In genomic region chr17:70397708-70398107, GRCm38 (mm10) we compare ENCODE assay signal across 17 mouse cellular contexts.
DNase-seq lines count a peak whose midpoint lies in the region; ATAC-seq and TF ChIP-seq lines count a peak whose summit lies in the region.
"Had no signal": no experiment of that assay in that cellular context is flagged by ENCODE, and none has a peak within 500 bp of the region (broad histone marks: within the 10 kb centered on the region; RNA-seq: fewer than 3 reads in every experiment).

No protein-coding gene starts in this region.

- no peaks in the 10 kb centered on the region for H3K27me3 ChIP-seq in forebrain, embryonic 16.5 days (replicated peaks; ENCODE audit: control insufficient read depth, insufficient read depth, low read length)
- no peaks in the 10 kb centered on the region for H3K27me3 ChIP-seq in forebrain, embryonic 10.5 days (ENCODE audit: poor library complexity, severe bottlenecking)
- H3K27me3 ChIP-seq in midbrain, postnatal 0 days (ENCODE audit: insufficient read depth, low read length) = no peaks in the 10 kb centered on the region
- H3K27me3 ChIP-seq in midbrain, embryonic 15.5 days (replicated peaks) = no peaks in the 10 kb centered on the region
- H3K27me3 ChIP-seq: liver, embryonic 13.5 days; midbrain, embryonic 12.5 days; neural tube, embryonic 12.5 days had no signal

- H3K36me3 ChIP-seq in forebrain, embryonic 16.5 days (ENCODE audit: control insufficient read depth, insufficient read depth) = no peaks in the 10 kb centered on the region
- no peaks in the 10 kb centered on the region for H3K36me3 ChIP-seq in forebrain, embryonic 10.5 days (replicated peaks)
- H3K36me3 ChIP-seq in midbrain, postnatal 0 days (ENCODE audit: insufficient read depth, low read length) = no peaks in the 10 kb centered on the region
- H3K36me3 ChIP-seq in midbrain, embryonic 15.5 days (replicated peaks) = no peaks in the 10 kb centered on the region
- H3K36me3 ChIP-seq: heart, embryonic 10.5 days; liver, embryonic 13.5 days; midbrain, embryonic 12.5 days; neural tube, embryonic 12.5 days had no signal

- no peak for TF ChIP-seq CTCF in midbrain, postnatal 0 days (IDR thresholded peaks at IDR 0.05)
- no peak for TF ChIP-seq CTCF in olfactory bulb, adult 2 months (IDR thresholded peaks at IDR 0.05; ENCODE audit: insufficient read depth, low read depth, low read length)

- H3K4me3 ChIP-seq in forebrain, embryonic 16.5 days (replicated peaks; ENCODE audit: low read length) = no peak overlapping the region
- H3K4me3 ChIP-seq in forebrain, embryonic 10.5 days = no peak overlapping the region
- no peak overlapping the region for H3K4me3 ChIP-seq in midbrain, postnatal 0 days (ENCODE audit: low read depth, low read length)
- H3K4me3 ChIP-seq in midbrain, embryonic 15.5 days = no peak overlapping the region
- no peak overlapping the region for H3K4me3 ChIP-seq in olfactory bulb, adult 2 months (ENCODE audit: insufficient read depth, low read depth, low read length)
- H3K4me3 ChIP-seq: heart, embryonic 10.5 days; liver, embryonic 13.5 days; midbrain, embryonic 12.5 days; neural tube, embryonic 12.5 days had no signal

- no peak for TF ChIP-seq POLR2A in olfactory bulb, adult 2 months (IDR thresholded peaks at IDR 0.05; ENCODE audit: insufficient read depth, low read depth, low read length)

- no peak overlapping the region for H3K9ac ChIP-seq in forebrain, embryonic 16.5 days (replicated peaks; ENCODE audit: low read depth, low read length)
- no peak overlapping the region for H3K9ac ChIP-seq in midbrain, postnatal 0 days (replicated peaks; ENCODE audit: low read length, poor library complexity, severe bottlenecking)
- no peak overlapping the region for H3K9ac ChIP-seq in midbrain, embryonic 15.5 days
- H3K9ac ChIP-seq: liver, embryonic 13.5 days; midbrain, embryonic 12.5 days; neural tube, embryonic 12.5 days had no signal

- 0 out of 2 replicates have a peak, but pooled peaks have one; percentile 32 for ATAC-seq in forebrain, embryonic 16.5 days
- ATAC-seq in midbrain, postnatal 0 days (ENCODE audit: low FRiP score) = no peak
- ATAC-seq in midbrain, embryonic 15.5 days (replicated peaks) = no peak
- ATAC-seq: intestine, postnatal 0 days had no signal

- DNase-seq in forebrain, embryonic 10.5 days (ENCODE audit: extremely low spot score, low spot score) = no peak
- peak; percentile 21 for DNase-seq in midbrain, postnatal 0 days (ENCODE audit: low spot score)
- peak; percentile 33 for DNase-seq in hindlimb bud, embryonic 11.5 days (ENCODE audit: extremely low spot score, low read depth, low spot score)
- DNase-seq in natural killer cell, adult 2 months (ENCODE audit: low spot score in 2 of 2) = no peak
- no peak for DNase-seq in cerebellum, adult 9-11 months
- DNase-seq: cerebellum, adult 8-10 months; liver, embryonic 13.5 days; thymus, adult 2 months had no signal

- peaks cover 6% of the 10 kb centered on the region for H3K4me1 ChIP-seq in forebrain, embryonic 16.5 days (replicated peaks; ENCODE audit: control insufficient read depth, insufficient read depth, low read length)
- peaks cover 17% of the 10 kb centered on the region for H3K4me1 ChIP-seq in forebrain, embryonic 10.5 days
- no peaks in the 10 kb centered on the region for H3K4me1 ChIP-seq in midbrain, postnatal 0 days (ENCODE audit: insufficient read depth, low read length)
- peaks cover 8% of the 10 kb centered on the region; the same call in 1 of the 2 replicates for H3K4me1 ChIP-seq in midbrain, embryonic 15.5 days
- H3K4me1 ChIP-seq in olfactory bulb, adult 2 months (ENCODE audit: control insufficient read depth, insufficient read depth, low read length) = peaks cover 10% of the 10 kb centered on the region
- H3K4me1 ChIP-seq: heart, embryonic 10.5 days; liver, embryonic 13.5 days; neural tube, embryonic 12.5 days had no signal

- H3K9me3 ChIP-seq in forebrain, embryonic 16.5 days (ENCODE audit: control insufficient read depth, low read length) = no peaks in the 10 kb centered on the region
- H3K9me3 ChIP-seq in forebrain, embryonic 10.5 days = no peaks in the 10 kb centered on the region
- H3K9me3 ChIP-seq in midbrain, postnatal 0 days (ENCODE audit: low read length) = no peaks in the 10 kb centered on the region
- H3K9me3 ChIP-seq in midbrain, embryonic 15.5 days = no peaks in the 10 kb centered on the region
- H3K9me3 ChIP-seq: heart, embryonic 10.5 days; liver, embryonic 13.5 days; midbrain, embryonic 12.5 days; neural tube, embryonic 12.5 days had no signal

- WGBS in forebrain, embryonic 16.5 days = 49% methylated on average over 8 of the region's 8 CpGs
- 78% methylated on average over 8 of the region's 8 CpGs for WGBS in forebrain, embryonic 10.5 days
- WGBS in midbrain, postnatal 0 days = 61% methylated on average over 8 of the region's 8 CpGs
- WGBS in midbrain, embryonic 15.5 days = 54% methylated on average over 8 of the region's 8 CpGs
- WGBS in olfactory bulb, adult 2 months = 21% methylated on average over 8 of the region's 8 CpGs

- H3K27ac ChIP-seq in forebrain, embryonic 16.5 days (ENCODE audit: low read length) = no peak overlapping the region
- H3K27ac ChIP-seq in forebrain, embryonic 10.5 days = no peak overlapping the region
- H3K27ac ChIP-seq in midbrain, postnatal 0 days (ENCODE audit: low read depth, low read length) = no peak overlapping the region
- H3K27ac ChIP-seq in midbrain, embryonic 15.5 days = no peak overlapping the region
- peak overlapping the region; percentile 85 for H3K27ac ChIP-seq in olfactory bulb, adult 2 months (ENCODE audit: insufficient read depth, low read depth, low read length)
- H3K27ac ChIP-seq: heart, embryonic 10.5 days; kidney, postnatal 0 days; liver, embryonic 13.5 days; macrophage; midbrain, embryonic 12.5 days; neural tube, embryonic 12.5 days had no signal

- no peak overlapping the region for H3K4me2 ChIP-seq in forebrain, embryonic 16.5 days (ENCODE audit: low read length)
- H3K4me2 ChIP-seq in midbrain, postnatal 0 days (ENCODE audit: low read depth, low read length, poor library complexity, severe bottlenecking) = no peak overlapping the region
- H3K4me2 ChIP-seq in midbrain, embryonic 15.5 days = no peak overlapping the region
- H3K4me2 ChIP-seq: liver, embryonic 13.5 days; midbrain, embryonic 12.5 days; neural tube, embryonic 12.5 days had no signal

Comparison
In these comparisons a context has a peak if more than half of its experiments do, and no peak if none do; other contexts are left out.
1. DNase-seq: peak in midbrain, postnatal 0 days (single experiment) and hindlimb bud, embryonic 11.5 days (single experiment); none in forebrain, embryonic 10.5 days (single experiment), natural killer cell, adult 2 months (0 of 2) and cerebellum, adult 9-11 months (single experiment).